Mouse (Mus musculus): ENCODE results near the gene Gm49486.

- no peak for TF ChIP-seq GATA1 (IDR thresholded peaks at IDR 0.05; ENCODE audit: low read length)
- TF ChIP-seq TAL1 (IDR thresholded peaks at IDR 0.05; ENCODE audit: low read length), result no peak
These were observed 69.4 kb downstream of the Gm49486 start for GRCm38 (mm10) chr15:79298553-79298952.
